ENCODE assay signal across 13 mouse cellular contexts in genomic region chr4:95018221-95018620, GRCm38 (mm10).
"Had no signal": no experiment of that assay in that cellular context is flagged by ENCODE, and none has a peak within 500 bp of the region (broad histone marks: within the 10 kb centered on the region; RNA-seq: fewer than 3 reads in every experiment).

No protein-coding gene starts in this region.

- H3K9me3 ChIP-seq: limb, embryonic 15.5 days; liver, embryonic 12.5 days had no signal

- DNase-seq: kidney, adult 18-20 months; kidney, postnatal 10 days; kidney, postnatal 4 days; lung, embryonic 14.5 days; lung, postnatal 10 days; lung, postnatal 4 days; midbrain, embryonic 14.5 days; retina, postnatal 1 day; thymus, postnatal 36 days had no signal

- H3K4me1 ChIP-seq: limb, embryonic 15.5 days; liver, embryonic 12.5 days had no signal

- H3K27ac ChIP-seq: layer of hippocampus, adult 2 months; limb, embryonic 15.5 days; liver, embryonic 12.5 days had no signal

- ATAC-seq: liver, embryonic 12.5 days had no signal

- H3K9ac ChIP-seq: limb, embryonic 15.5 days; liver, embryonic 12.5 days; lung, embryonic 14.5 days had no signal

- H3K36me3 ChIP-seq: limb, embryonic 15.5 days; liver, embryonic 12.5 days had no signal

- H3K27me3 ChIP-seq: limb, embryonic 15.5 days; liver, embryonic 12.5 days had no signal

- H3K4me3 ChIP-seq: layer of hippocampus, adult 2 months; limb, embryonic 15.5 days; liver, embryonic 12.5 days; myocyte had no signal

- H3K4me2 ChIP-seq: limb, embryonic 15.5 days; liver, embryonic 12.5 days; lung, embryonic 14.5 days had no signal
